Mouse (Mus musculus): Measurements from ENCODE around the gene Ceacam14.

The Ceacam14 gene

DNA sequence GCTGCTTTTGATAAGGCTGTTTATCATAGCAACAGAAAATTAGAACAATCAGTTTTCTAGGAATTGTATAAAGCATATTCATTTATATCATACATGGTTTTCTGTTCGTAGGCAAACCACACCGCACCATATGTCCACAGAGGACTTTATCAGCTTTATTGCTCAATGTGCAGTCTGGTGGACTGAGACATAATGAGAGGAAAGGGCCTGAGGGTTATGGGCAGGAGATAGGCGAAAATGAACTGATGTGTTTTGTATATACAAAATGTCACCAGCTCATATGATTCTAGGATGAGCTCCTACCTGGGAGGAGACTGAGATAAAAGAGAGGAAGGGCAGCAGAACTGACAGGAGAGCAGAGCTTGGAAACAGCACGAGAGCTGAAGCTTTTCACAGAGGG is at the start of gene Ceacam14:
Gene Ceacam14 (plus strand): TSS at position 301 of the 400 bp plus-strand sequence.
- DNase-seq (ENCODE audit: low spot score): no peak
